Mouse (Mus musculus) brain, adult 2 months (tissue): ENCODE measurements around the gene Kif2c.

Source experiments
- DNase-seq: peaks from one replicate; pipeline ENCODE4 v3.0.0; 2011; ENCODE audit warnings: low read depth, low spot score

The Kif2c gene

DNA sequence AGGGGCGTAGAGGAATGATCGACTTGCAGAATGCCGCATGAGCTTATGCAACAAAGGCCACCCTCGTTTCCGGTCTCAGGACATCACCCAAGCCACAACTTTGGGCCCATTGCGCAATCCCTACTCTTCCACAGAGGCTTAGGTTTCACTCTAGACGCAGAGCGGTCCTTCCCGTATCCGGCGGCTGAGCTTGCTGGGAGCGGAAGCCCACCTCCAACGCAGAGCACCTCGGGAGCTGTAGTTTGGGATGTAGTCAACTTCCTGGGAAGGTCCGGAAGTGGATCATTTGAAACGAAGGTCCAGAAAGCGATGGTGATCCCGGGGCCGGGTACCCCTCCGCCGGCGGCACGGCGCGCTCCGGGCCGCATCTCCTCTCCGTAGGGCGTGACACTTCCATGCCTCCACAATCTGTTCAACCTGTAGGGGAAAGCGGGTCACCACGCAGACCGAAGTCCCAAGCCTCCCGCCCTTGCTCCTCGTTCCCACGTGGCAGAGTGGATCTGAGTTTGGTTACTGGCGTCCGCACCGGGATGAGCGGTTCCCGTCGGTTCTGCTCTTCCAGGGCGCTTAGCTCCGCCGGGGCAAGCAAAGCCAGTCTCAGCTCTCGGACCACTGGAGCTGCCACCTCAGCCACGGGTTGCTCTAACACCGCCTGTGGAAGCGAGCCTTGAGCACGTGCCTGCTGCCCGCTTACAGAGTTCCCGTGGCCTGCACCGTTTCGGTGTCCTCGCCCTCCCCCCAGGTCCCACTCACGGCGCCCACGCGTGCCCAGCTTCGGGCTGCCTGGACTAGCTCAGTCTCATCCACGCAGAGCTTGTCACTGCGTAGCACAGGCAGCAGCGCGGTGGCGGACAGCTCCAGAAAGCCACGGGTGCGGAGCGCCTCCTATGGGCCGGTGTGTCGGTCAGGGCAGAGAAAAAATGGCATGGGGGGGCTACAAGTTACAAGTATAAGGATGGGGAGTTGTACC lies 61.7 kb downstream of the Kif2c start:
- peak; percentile 99 for DNase-seq

DNA sequence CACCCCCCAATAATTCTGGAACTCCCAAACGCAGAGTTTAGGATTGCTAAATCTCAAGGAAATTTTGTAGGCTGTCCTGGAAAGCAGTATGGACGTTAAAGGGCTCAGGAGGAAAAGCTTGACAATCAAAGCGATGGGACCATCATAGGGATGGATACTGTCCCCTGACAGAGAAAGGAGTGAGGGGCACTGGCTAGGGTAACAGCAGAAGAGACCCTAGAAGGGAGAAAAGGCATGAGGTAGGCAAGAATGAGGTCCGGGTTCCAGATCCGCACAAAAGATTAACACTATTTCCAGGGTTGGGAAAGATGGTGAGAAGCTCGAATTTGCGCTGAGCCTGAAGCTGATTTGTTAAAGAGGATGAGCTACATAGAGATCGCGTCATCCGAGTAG lies 62.4 kb downstream of the Kif2c start:
- DNase-seq = no peak

DNA sequence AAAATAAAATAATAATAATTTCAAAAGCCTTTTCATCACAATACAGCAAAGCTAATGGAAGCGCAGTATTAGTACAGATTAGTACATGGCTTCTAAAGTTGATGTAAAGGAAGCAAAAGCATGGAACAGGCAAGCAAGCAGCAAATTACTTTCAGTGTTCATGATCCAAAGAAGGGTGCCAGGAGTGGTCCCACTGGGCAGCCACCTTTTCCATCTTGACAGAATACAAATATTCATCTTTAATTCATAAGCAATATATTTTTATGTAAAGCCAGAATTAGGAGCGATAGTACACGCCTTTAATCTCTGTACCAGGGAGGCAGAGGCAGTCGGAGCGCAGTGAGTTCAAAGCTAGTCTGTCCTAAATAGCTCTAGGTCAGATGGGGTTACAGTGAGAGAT lies 62.8 kb downstream of the Kif2c start:
- no peak for DNase-seq

DNA sequence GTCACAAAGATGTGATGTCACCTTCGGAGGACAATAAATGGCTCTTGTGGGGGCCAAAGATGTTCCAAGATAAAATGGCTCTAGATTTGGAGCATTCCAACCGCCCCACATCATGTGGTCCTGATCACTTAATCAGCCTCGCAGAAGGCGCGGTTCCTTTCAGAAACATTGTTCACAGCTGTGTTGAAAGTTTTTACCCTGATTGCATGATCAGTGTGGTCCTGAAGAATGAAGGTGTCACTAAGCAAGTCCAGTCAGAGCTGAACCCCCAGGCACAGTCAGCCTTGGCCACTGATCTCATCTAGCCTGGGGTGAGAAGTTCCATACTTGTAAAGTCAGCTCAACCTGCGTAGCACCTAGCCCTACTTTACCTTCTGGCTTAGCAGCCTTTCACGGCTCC lies 64.5 kb downstream of the Kif2c start:
- no peak for DNase-seq

DNA sequence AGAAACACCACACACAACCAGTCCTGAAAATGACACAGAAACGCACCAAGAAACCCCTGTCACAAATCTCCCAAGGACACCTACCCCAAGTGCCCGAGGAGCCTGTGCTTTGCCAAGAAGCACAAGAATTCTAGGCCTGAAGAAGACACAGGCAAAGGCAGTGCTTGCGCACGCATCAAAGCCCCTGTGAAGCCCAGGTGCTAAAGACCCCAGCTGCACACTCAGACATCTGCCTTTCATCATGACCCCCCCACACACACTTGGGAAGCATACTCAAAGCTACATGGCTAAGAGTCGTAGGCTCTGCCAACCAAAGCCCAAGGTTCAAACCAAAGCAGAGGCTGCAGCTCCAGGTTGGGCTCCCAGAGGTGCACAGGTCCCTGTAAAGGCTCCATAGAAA lies 66.8 kb downstream of the Kif2c start:
- DNase-seq = no peak

DNA sequence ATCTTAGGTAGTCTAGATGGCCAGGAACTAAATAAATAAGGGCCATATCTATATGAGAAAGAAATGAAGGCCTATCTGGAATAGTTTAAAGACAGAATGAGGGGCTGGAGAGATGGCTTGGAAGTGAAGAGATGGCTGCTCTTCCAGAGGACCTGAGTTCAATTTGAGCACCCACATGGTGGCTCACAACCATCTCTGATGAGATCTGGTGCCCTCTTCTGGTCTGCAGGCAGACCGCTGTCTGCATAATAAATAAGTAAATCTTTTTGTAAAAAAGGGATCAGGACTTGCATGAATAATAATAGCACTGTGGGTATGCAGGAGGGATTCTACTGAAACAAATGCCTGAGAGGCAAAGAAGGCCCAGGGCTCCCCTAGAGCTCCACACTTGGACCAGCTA lies 69.2 kb downstream of the Kif2c start:
- DNase-seq = no peak

DNA sequence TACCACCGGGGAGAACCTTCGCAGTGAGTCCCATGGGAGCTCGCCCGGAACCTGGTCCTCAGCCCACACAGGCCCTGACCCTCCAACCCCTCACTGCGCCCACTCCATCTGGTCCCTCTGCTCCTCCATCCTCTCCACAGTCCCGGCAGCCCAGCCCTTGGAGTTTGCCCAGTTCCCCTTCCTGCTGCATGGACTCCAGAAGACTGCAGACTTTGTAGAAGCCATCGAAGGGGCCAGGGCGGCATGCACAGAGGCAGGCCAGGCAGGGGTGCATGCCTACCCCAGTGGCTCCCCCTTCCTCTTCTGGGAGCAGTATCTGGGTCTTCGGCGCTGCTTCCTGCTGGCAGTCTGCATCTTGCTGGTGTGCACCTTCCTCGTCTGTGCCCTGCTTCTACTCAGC lies 71.5 kb downstream of the Kif2c start:
- DNase-seq = no peak

DNA sequence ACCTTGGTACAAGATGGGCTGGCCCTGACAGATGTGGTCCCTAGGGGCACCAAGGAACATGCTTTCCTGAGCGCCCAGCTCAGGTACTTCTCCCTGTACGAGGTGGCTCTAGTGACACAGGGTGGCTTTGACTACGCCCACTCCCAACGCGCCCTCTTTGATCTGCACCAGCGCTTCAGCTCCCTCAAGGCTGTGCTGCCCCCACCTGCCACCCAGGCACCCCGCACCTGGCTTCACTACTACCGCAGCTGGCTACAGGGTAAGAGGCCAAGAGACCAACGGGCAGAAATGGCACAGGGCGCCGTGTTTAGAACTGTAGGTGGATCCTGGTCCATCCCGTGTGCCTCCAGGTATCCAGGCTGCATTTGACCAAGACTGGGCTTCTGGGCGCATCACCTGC lies 72.2 kb downstream of the Kif2c start:
- DNase-seq = no peak
